Mouse (Mus musculus) brain, adult 2 months (tissue): ENCODE results near the gene Tnfrsf26.
A peak's percentile ranks its signal among the peaks of the same experiment; 100 is the strongest.
"Not testable (repeated sequence)": the region's sequence is repeated elsewhere in the genome, so short reads cannot be mapped to it uniquely, and the experiment has no call there.

Source experiments
- DNase-seq: peaks from one replicate; pipeline ENCODE4 v3.0.0; 2011; ENCODE audit warnings: low read depth, low spot score

The Tnfrsf26 gene

DNA sequence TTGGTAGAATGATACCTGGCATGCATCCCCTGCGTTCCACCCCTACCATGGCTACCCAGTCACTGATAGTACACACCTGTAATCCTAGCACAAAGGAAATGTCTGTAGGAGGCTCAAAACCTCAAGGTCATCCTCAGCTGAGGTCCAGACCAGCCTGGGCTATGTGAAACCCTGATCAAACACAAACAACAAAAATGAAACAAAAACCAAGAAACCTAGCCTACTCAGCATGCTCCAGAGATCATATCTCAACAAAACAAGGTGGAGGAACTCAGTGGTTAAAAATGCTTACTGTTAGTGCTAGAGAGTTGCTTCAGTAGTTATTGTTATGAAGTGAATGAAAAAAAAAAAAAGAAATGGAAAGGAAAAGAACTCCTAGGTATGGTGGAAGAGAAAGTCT, at the start of gene Tnfrsf26:
Gene Tnfrsf26, minus strand, starts transcription at position 183 of the 400 bp plus-strand sequence.
- no peak for DNase-seq

DNA sequence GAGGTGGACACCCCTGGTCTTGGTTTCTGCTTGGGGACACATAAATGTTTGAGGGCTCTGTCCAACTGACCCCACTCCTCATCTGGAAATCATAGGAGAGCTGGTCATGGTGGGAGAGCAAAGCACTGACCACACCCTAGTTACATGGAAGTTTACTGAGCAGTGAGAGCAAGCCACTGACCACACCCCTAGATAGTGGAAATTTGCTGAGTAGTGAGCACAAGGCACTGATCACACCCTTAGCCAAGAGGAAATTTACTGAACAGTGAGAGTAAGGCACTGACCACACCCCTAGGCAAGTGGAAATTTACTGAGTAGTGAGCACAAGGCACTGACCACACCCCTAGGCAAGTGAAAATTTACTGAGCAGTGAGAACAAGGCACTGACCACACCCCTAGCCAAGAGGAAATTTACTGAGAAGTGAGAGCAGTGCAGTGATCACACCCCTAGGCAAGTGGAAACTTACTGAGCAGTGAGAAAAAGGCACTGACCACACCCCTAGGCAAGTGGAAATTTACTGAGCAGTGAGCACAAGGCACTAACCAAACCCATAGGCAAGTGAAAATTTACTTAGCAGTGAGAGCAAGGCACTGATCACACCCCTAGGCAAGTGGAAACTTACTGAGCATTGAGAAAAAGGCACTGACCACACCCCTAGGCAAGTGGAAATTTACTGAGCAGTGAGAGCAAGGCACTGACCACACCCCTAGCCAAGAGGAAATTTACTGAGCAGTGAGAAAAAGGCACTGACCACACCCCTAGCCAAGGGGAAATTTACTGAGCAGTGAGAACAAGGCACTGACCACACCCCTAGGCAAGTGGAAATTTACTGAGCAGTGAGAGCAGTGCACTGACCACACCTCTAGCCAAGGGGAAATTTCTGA, 38.1 kb upstream of the Tnfrsf26 start:
- no peak for DNase-seq

DNA sequence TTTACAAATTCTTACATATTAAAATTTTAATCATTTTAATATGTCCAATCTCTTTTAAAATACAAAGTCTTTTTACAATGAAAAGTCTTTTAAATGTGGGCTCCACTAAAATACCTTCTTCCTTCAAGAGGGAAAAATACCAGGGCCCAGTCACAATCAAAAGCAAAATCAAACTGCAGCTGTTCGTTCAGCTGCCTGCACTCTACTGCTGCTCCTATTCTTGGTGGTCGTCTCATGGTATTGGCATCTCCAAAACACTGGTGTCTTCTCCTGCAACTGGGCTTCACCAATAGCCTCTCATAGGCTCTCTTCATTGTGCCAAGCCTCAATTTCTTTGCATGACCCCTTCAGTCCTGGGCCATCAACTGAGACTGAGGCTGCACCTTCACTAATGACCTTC, 34.9 kb upstream of the Tnfrsf26 start:
- DNase-seq, result no peak

DNA sequence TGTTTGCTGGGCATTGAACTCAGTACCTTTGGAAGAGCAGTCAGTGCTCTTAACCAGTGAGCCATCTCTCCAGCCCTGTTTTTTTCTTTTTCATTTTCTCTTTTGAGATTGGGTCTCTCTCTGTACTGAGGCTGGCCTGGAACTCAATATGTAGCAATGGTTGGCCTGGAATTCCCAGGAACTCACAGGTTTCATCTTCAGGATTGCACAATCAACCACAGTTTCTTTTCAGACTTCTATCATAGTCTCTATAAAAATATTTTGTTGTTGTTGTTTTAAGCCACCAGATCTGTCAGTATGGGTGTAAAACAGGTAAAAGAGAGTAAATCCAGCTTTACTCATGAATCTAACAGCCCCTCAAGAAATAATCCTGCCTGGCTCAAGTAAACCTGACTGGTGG, 32.3 kb upstream of the Tnfrsf26 start:
- DNase-seq, result no peak

DNA sequence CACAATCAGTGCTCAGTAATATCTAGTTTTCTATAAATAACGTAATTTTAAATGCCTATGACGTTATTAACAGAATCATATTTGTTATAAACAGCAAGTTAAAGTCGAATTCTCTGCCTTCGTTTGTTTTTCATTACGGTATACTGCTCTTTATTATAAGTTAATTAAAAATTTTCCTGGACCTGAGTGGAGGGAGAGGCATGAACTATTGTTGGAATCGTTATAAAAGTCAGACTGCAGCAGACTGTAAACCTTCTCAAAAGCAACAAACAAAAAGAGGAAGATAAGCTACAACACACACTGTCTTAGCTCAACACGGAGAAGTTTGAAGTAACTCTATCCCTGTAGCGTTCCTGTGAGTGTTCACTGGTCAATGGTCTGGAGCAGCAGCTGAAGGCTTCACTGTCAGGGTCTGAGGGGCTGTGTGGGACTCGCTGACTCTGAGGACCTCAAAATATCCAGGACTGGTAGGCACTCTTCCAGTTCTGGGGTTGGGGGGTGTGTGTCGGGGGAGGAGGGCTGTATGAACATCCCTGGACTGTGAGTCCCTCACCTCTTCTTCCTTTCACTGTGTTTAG, 21.3 kb upstream of the Tnfrsf26 start:
- not testable (repeated sequence) for DNase-seq

DNA sequence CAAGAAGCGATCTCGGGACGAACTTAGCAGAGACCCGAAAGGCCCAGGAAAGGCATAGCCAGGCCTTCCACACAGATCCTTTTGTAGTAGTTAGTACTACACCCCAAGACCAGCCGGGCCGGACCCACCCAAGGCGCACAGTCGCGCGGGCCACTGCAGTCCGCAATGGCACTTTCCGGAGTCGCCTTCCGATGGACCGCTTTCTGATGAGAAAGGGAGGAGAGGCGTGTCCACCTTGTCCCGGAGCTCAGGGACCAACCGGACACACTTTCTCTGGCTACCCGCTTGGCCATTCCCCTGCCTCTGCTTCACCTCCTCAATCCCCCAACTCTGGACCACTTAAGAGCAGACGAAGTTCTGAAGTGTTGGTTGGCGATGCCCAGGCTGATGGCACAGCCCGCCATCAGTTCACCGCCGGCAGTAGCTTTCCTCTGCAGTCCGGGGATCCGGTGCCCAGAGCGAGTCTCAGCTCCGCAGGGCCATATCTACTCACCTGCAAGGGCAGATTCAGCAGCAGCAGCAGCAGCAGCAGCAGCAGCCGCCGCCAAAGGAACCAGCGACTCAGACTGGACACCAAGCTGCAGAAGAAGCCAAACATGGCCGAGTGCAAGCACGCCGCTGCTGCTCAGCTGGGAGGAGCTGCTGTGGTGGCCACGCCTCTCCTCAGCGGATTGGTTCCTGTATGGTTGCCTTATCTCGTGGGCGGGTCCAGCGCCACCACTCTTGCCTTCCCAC, 20.7 kb upstream of the Tnfrsf26 start, which contains the start of gene Tnfrsf22:
Gene Tnfrsf22, minus strand, starts transcription at position 628 of the 735 bp plus-strand sequence.
- DNase-seq, result peak; percentile 89

DNA sequence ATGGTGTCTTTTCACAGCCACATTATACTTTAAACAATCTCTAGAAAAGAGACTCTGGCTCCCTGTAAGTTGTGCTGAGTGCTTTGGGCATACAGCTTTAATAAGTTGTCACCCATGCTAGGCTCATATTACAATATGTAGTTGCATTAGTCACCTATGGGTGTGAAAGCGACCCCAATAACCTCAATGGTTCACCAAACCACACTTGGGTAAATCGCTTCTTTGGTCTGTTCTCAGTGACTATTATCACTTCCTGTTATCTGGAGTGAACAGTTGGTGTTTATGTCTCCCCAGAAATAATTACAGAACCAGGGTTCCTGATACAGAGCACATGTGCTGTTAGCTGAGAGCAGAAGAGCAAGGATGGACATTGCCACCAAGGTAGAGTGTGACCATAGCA, 15.4 kb upstream of the Tnfrsf26 start:
- DNase-seq, result not testable (repeated sequence)

DNA sequence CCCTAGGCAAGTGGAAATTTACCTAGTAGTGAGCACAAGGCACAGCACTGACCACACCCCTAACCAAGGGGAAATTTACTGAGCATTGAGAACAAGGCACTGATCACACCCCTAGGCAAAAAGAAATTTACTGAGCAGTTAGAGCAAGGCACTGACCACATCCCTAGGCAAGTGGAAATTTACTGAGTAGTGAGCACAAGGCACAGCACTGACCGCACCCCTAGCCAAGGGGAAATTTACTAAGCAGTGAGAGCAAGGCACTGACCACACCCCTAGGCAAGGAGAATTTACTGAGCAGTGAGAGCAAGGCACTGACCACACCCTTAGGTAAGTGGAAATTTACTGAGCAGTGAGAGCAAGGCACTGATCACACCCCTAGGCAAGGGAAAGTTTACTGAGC, 8.2 kb upstream of the Tnfrsf26 start:
- no peak for DNase-seq

DNA sequence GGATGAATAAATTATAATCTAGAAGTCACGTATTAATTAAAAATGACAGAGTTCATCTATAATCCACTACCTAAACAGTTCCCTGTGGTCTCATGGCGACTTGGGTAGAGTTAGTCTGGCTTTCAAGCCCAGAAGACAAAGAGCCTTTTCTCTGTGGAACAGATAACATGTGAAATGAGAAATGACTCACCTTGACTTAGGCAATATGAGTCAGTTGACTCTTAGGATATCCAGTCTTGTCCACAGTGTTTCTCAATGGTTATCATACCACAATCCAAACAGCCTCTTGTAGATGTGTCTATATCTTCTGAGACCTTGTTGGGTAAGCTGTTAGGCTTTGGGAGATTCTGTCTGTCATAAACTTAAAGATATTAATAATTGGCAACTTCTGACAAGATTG, 3.0 kb upstream of the Tnfrsf26 start:
- DNase-seq, result no peak

DNA sequence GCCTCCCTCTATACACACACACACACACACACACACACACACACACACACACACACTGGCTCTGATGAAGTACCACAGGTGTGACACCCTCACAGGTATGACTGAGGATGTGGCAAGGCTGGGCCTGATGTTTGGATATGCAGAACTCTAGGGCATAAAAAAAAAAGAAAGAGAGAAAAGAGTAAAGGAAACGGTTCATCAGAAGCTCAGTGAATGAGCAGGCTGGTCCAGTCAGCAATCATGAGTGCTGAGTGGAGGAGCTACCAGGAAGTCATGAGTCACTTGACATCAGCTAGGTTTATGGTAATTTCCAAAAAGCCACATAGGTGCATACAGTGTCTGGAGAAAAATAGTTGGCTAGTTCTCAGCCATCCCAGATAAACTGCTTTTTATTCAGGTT, 979 bp upstream of the Tnfrsf26 start:
- DNase-seq, result no peak

DNA sequence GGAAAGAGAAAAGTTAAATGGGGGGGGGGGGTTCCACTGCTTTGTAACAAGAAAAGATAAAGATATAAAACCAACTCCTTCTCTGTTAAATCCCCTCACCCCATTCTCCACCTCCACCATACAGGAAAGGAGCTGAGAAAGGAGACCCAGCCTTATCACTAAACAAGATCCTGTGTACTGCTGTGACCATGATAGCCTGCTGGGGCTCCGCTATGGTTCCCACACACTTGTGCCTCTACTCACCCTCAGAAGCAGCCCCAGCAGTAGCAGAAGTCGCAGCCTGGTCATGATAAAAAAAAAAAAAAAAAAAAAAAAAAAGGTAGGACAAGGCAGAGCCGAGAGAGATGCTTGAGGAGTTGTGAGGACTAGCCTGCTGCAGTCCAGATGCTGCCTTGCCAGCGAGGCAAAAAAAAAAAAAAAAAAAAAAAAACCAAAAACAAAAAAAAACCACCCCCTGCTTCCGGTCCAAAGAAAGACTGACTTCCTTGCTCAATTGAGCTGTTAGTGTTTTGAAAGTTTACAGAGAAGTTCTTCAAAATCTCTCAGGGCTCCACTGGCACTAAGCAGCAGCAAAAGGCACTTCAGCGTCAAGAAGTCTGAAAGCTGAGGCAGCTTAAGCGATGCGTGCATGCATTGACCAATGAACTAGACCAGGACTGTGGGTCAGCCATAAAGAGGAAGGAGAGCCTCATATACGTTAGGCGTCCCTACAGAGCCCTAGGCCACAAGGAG, 801 bp downstream of the Tnfrsf26 start:
- DNase-seq, result no peak

DNA sequence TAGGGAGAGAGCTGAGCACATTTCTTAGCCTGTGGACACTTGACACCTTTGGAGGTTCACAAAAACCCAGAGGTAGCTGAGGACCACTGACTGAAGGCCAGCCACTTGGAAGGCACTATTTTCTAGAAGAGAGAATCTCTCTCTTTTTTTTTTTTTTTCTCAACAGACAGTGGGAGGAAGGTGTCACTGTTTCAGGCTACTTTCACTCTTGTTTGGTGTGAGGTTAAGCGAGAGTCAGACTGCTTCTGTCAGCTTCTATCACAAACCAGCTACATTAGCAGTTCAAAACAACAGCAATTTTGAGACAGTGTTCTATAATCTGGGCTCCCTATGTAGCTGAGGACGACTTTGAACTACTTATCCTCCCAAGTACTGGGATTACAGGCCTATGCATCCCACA, 2.3 kb downstream of the Tnfrsf26 start:
- DNase-seq, result no peak

DNA sequence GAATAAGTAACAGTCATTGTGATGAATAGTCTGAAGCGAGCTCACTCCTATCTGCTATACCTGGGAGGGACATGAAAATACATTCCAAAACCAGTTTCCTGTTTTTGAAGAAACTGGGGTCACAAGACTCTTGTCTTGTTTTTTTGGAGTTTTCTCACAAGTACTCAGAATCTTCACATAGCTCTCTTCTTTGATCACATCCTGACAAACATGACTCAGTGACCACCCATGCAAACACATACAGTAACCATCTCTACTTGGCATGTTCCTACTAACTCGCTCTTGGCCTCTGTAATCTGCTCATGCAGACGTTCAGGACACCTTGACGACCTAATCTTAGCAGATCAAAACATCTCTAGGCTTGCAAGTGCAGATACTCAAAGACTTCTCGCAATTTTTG, 3.4 kb downstream of the Tnfrsf26 start:
- no peak for DNase-seq

DNA sequence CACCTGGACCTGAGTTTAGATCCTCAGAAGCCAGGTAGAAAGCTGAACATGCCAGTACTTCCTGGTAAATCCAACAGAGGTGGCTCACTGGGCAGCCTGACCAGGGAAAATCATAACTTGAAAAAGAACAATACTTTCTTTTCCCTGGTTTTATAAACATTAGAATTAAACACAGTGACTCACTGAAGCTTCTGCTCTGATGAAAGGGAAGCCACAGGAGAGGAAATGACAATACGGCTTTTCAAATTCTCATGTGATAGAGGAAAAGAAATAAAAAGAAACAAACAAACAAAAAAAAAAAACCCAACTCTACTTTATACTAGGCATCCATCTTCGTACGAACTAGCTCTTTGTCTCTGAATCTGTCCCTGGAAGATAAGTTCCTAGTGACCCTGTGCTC, 4.0 kb downstream of the Tnfrsf26 start:
- no peak for DNase-seq

DNA sequence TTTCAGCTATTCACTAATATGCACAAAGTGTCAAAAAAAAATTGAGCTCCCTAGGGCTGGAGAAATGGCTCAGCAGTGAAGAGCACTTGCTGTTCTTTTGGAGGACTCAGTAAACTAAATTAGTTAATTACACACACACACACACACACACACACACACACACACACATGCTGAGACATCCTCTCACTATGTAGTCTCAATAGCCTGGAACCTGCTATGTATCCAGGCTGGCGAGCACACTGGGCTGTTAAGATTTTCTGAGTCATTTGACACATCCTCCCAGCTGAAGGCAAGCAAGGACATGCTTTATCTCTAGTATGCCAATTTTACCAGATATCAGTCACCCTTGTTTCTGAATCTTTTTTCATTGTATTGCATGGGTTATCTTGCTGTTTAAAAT, 7.6 kb downstream of the Tnfrsf26 start:
- peak; percentile 50 for DNase-seq

DNA sequence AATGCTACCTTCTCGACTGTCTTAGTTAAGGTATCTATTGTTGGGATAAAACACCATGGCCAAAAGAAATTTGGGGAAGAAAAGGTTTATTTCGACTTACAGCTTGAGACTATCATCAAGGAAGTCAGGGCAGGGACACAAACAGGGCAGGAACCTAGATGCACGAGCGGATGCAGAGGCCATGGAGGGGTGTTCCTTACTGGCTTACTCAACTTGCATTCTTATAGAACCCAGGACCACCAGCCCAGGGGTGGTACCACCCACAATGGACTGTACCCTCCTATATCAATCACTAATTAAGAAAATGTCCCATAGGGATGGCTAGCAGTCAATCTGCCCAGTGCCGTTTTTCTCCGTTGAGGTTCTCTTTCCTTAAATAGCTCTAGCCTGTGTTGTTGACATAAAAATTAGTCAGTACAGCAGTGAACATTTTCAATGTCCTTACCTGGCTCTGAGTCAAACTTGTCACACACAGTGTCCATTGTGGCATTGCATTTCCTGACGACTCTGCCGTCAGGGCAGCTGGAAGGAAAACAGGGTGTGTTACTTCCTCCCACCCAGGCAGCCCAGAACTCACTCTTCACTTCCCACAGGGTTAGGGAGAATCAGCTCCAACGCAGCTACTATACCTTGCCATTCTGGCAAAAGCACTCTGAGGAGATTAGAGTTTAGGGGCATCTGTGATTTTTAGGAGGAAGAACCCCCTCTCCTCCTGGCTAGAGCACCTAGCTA, 14.0 kb downstream of the Tnfrsf26 start:
- DNase-seq, result no peak

DNA sequence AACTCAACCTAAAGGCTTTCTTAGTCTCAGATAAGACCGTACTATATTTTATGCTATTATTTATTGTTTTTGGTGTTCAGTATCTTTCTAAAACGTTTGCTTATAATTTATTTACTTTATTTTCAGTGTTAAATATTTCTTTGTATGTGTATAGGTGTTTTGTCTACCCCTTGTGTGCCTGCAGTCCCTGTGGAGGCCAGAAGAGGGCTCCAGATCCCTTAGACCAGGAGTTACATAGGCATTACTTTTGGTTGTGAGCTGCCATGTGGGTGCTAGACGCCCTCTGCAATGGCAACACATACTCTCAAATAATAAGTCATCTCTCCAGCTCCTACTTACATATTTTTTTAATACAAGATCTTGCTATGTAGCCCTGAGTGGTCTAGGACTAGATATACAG, 16.3 kb downstream of the Tnfrsf26 start:
- DNase-seq, result no peak

DNA sequence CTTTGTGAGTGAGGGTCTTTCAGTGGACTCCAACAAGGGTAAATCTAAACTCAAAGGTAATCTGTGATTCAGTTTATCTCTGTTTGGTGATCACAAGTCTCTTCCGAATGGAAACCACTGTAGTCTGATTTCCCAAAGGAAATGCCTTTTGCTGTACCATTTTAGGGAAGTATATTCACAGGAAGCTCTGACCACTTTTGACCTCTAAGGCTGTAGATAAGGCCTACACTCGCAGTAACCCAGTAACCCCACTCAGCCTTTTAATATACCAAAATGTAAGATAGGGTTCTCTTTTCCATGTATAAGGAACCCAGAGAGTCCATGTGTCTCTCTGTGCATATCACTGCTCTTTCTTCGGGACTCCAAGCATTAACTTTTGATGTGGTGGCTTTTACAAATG, 23.2 kb downstream of the Tnfrsf26 start:
- DNase-seq, result no peak

DNA sequence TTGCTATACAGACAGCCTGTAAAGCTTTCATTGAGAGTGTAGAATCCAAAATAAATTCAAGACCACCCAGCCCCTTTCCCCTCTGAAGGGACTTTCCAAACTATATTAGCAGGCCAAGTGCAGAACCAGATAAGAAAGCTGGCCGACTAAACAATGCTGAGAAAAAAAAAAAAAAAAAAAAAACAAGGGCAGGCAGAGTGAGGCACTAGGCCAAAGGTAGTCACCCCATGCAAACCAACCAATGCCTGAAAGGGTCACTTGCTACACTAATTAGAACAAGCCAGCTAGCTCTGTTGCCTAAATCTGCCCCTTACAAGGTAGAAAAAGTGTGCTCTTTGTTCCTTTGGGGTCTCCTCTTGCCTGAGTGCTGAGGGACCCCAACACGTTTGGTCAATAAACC, 23.6 kb downstream of the Tnfrsf26 start:
- DNase-seq, result no peak

DNA sequence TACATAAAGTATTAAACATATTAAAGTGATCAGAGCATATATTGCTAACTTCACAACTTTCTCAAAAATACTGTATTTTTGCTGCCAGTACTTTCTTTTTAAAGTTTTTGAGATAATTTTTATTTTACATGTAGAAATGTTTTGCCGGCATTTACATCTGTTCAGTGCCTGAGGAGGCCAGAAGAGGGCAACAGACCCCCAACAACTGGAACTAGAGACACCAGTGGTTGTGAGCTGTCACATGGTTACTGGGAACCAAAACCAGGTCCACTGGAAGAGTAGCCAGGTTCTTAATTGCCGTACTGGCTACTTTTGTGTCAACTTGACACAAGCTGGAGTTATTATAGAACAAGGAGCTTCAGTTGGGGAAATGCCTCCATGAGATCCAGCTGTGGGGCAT, 26.8 kb downstream of the Tnfrsf26 start:
- no peak for DNase-seq

DNA sequence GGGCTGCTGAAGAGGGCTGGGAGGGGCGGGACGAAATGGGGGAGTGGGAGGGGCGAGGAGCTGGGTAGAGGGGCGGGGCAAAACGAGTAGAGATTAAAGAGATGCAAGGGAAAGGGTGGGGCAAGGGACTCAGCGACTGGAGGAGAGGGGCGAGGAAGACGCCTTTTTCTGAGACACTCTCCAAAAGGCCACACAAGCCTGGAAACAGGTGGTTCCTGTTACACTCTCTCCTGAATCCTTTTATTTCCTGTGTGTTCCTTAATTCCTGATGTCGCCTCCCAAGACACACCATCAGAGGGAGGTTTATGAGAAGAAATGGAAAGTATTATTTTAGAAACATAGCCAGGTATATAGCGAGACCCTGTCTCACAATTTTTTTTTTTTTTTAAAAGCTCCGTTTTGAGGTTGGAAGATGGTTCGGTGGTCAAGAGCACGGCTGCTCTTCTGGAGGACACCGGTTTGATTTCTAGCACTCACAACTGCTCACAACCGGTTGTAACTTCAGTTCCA, 28.2 kb downstream of the Tnfrsf26 start:
- DNase-seq, result no peak
